Mouse (Mus musculus) megakaryocyte, embryonic 14.5 days (primary cell): ENCODE data around the gene Timp3.

Source experiments
- FLI1 ChIP-seq: IDR thresholded peaks from 2 replicates; pipeline ENCODE4 v1.6.1; 2012; ENCODE audit warnings: low read length, inconsistent platforms, mixed read lengths
- GATA1 ChIP-seq: IDR thresholded peaks from 3 replicates; pipeline ENCODE4 v1.6.1; 2012; ENCODE audit warnings: mixed read lengths, low read length, inconsistent platforms, borderline replicate concordance

- TF ChIP-seq GATA1 (no peak), FLI1 (no peak)
Measured at GRCm38 (mm10) chr10:86313448-86313847, 13.3 kb downstream of the Timp3 start.
